Comparison of ENCODE assay signal across 25 mouse cellular contexts in genomic region chr19:28683346-28683745, GRCm38 (mm10). TPM values are rescaled to one million over a fixed set of nuclear protein-coding genes. Genes with fewer than 3 reads are reported as not detected.
A peak's percentile ranks its signal among the peaks of the same experiment; 100 is the strongest.
DNase-seq lines count a peak whose midpoint lies in the region; ATAC-seq and TF ChIP-seq lines count a peak whose summit lies in the region.
"Had no signal": no experiment of that assay in that cellular context is flagged by ENCODE, and none has a peak within 500 bp of the region (broad histone marks: within the 10 kb centered on the region; RNA-seq: fewer than 3 reads in every experiment).

No protein-coding gene starts in this region.

- no peaks in the 10 kb centered on the region for H3K36me3 ChIP-seq in C2C12 (ENCODE audit: control insufficient read depth, insufficient read depth)
- no peaks in the 10 kb centered on the region for H3K36me3 ChIP-seq in forebrain, embryonic 13.5 days (ENCODE audit: poor library complexity, severe bottlenecking)
- H3K36me3 ChIP-seq: embryonic facial prominence, embryonic 13.5 days; embryonic facial prominence, embryonic 15.5 days; forebrain, embryonic 10.5 days; forebrain, embryonic 12.5 days; forebrain, embryonic 15.5 days had no signal

- no peak for TF ChIP-seq CTCF in C2C12 (IDR thresholded peaks at IDR 0.05; ENCODE audit: control insufficient read depth, insufficient read depth, insufficient read length)

- H3K4me3 ChIP-seq in C2C12 (ENCODE audit: insufficient read depth, poor library complexity, severe bottlenecking): no peak overlapping the region
- no peak overlapping the region for H3K4me3 ChIP-seq in forebrain, embryonic 13.5 days
- H3K4me3 ChIP-seq: embryonic facial prominence, embryonic 13.5 days; embryonic facial prominence, embryonic 15.5 days; erythroblast, embryonic 14.5 days; forebrain, embryonic 10.5 days; forebrain, embryonic 12.5 days; forebrain, embryonic 15.5 days had no signal

- no peak for ATAC-seq in forebrain, embryonic 13.5 days
- ATAC-seq: activated CD4-positive, CD25-positive, alpha-beta regulatory T cell, adult 4 months; forebrain, embryonic 15.5 days; forebrain, postnatal 0 days; Patski had no signal

- DNase-seq in adrenal gland, adult 2 months: peak; percentile 15
- no peak for DNase-seq in adrenal gland, postnatal 10 days
- DNase-seq in 3134 (ENCODE audit: extremely low read depth, insufficient read length, low spot score): peak; percentile 60
- DNase-seq in cerebellum, postnatal 25 days: no peak
- DNase-seq: adrenal gland, postnatal 14 days; adrenal gland, postnatal 36 days; B cell, adult 2 months; cerebellum, adult 11-12 months; cerebellum, adult 2 months; cerebellum, adult 9-10 months; cerebellum, postnatal 10 days; cerebellum, postnatal 36 days; embryo, embryonic 11 days; forebrain, postnatal 0 days had no signal

- peaks cover 7% of the 10 kb centered on the region for H3K79me3 ChIP-seq in C2C12 (ENCODE audit: low read depth)

- H3K79me2 ChIP-seq in C2C12 (ENCODE audit: control insufficient read depth, insufficient read depth): peaks cover 13% of the 10 kb centered on the region

- no peak overlapping the region for H3K4me2 ChIP-seq in forebrain, embryonic 13.5 days
- H3K4me2 ChIP-seq: embryonic facial prominence, embryonic 13.5 days; embryonic facial prominence, embryonic 15.5 days; forebrain, embryonic 12.5 days; forebrain, embryonic 15.5 days had no signal

- H3K9me3 ChIP-seq in forebrain, embryonic 13.5 days (replicated peaks): no peaks in the 10 kb centered on the region
- H3K9me3 ChIP-seq: embryonic facial prominence, embryonic 13.5 days; embryonic facial prominence, embryonic 15.5 days; forebrain, embryonic 10.5 days; forebrain, embryonic 12.5 days; forebrain, embryonic 15.5 days had no signal

- no peak overlapping the region for H3K27ac ChIP-seq in forebrain, embryonic 13.5 days
- H3K27ac ChIP-seq: embryonic facial prominence, embryonic 13.5 days; embryonic facial prominence, embryonic 15.5 days; forebrain, embryonic 10.5 days; forebrain, embryonic 12.5 days; forebrain, embryonic 15.5 days had no signal

- no peak overlapping the region for H3ac ChIP-seq in C2C12 (ENCODE audit: control insufficient read depth, insufficient read length, low read depth)

- no peak overlapping the region for H3K9ac ChIP-seq in forebrain, embryonic 13.5 days
- H3K9ac ChIP-seq: embryonic facial prominence, embryonic 13.5 days; embryonic facial prominence, embryonic 15.5 days; forebrain, embryonic 12.5 days; forebrain, embryonic 15.5 days; forebrain, postnatal 0 days had no signal

- 89% methylated on average over 4 of the region's 4 CpGs for WGBS in forebrain, embryonic 13.5 days

- H3K27me3 ChIP-seq in C2C12 (ENCODE audit: control insufficient read depth, insufficient read depth, insufficient read length): no peaks in the 10 kb centered on the region
- H3K27me3 ChIP-seq in forebrain, embryonic 13.5 days: peaks cover 37% of the 10 kb centered on the region
- H3K27me3 ChIP-seq: Patski had no signal

- H3K4me1 ChIP-seq in forebrain, embryonic 13.5 days: peaks cover 24% of the 10 kb centered on the region

TF ChIP-seq in C2C12, 6 proteins besides CTCF, POLR2A, EP300 and RAD21:
- TF ChIP-seq FOSL1 (IDR thresholded peaks at IDR 0.05; ENCODE audit: insufficient read depth, low read length, poor library complexity, severe bottlenecking) (peak; percentile 18), MYOD1 (IDR thresholded peaks at IDR 0.05; ENCODE audit: control insufficient read depth, insufficient read length, low read depth) (no peak), USF1 (IDR thresholded peaks at IDR 0.05; ENCODE audit: low read depth) (no peak)

RNA-seq across cellular contexts. Expression of gene Glis3, which starts 3.5 kb away (rescaled TPM):
- total RNA-seq in adrenal gland, adult 2 months (2021): 10 to 100 TPM in 1 of 2 experiments, 1 to 10 TPM in 1; 9.3 to 12.4 TPM
- polyA plus RNA-seq in adrenal gland, adult 2 months (2012; rRNA removed): 3.3 and 6.1 TPM in 2 replicates
- 1 to 10 TPM; 6.6 to 7.5 TPM for total RNA-seq in adrenal gland, postnatal 10 days (2021)
- polyA plus RNA-seq in C2C12 (2012; fragmentation: generic; extraction: Trizol): 2.9 TPM
- 1.1 and 1.3 TPM in 2 replicates for polyA plus RNA-seq in forebrain, embryonic 13.5 days (2015; fragmentation: Nextera tagmentation; extraction: Ambion mirVana)
- total RNA-seq: MEL had no signal

Comparison
In these comparisons a context has a peak if more than half of its experiments do, and no peak if none do; other contexts are left out.
1. DNase-seq: peak in adrenal gland, adult 2 months (single experiment) and 3134 (single experiment); none in adrenal gland, postnatal 10 days (single experiment) and cerebellum, postnatal 25 days (0 of 2).